Mouse (Mus musculus) limb, embryonic 10.5 days (tissue): ENCODE results near the gene Senp2. TPM values are rescaled to one million over a fixed set of nuclear protein-coding genes. Genes with fewer than 3 reads are reported as not detected.

ENCODE experiments used
- DNase-seq: peaks from one replicate; pipeline ENCODE4 v3.0.0-alpha.2; 2017; ENCODE audit warnings: low spot score
- H3K27ac ChIP-seq: fragments of 300-500 bp; sonication (generic); 2 replicates; pipeline ENCODE4 v1.5.1; 2016; ENCODE audit warnings: mild to moderate bottlenecking
- H3K27me3 ChIP-seq: fragments of 300-500 bp; sonication (generic); 2 replicates; pipeline ENCODE4 v1.6.1; 2016; ENCODE audit warnings: low read depth, mild to moderate bottlenecking; ENCODE audit not compliant: poor library complexity, severe bottlenecking
- H3K36me3 ChIP-seq: fragments of 300-500 bp; sonication (generic); 2 replicates; pipeline ENCODE4 v1.6.1; 2016; ENCODE audit warnings: mild to moderate bottlenecking, moderate library complexity
- H3K4me1 ChIP-seq: fragments of 300-500 bp; sonication (generic); 2 replicates; pipeline ENCODE4 v1.6.1; 2016
- H3K4me3 ChIP-seq: fragments of 300-500 bp; sonication (generic); 2 replicates; pipeline ENCODE4 v1.5.1; 2016; ENCODE audit warnings: mild to moderate bottlenecking, moderate library complexity
- H3K9me3 ChIP-seq: fragments of 300-500 bp; sonication (generic); replicated peaks from 2 replicates; pipeline ENCODE4 v1.6.1; 2016; ENCODE audit warnings: mild to moderate bottlenecking
- WGBS: fragments of 180-500 bp; shearing (Covaris S2); methylation state at CpG from one replicate; pipeline ENCODE4 v1.1.7; 2016; 5-methylcytosine and 5-hydroxymethylcytosine counted together
- polyA plus RNA-seq: library from polyadenylated mRNA; unstranded; fragments of >200 nt; fragmentation: Nextera tagmentation; extraction: Ambion mirVana; gene quantifications from 2 replicates; pipeline ENCODE4 v1.2.1, GENCODE M21; 2016

Senp2 gene
- polyA plus RNA-seq, 1 experiment from 2014 or later: 74.9 TPM

DNA sequence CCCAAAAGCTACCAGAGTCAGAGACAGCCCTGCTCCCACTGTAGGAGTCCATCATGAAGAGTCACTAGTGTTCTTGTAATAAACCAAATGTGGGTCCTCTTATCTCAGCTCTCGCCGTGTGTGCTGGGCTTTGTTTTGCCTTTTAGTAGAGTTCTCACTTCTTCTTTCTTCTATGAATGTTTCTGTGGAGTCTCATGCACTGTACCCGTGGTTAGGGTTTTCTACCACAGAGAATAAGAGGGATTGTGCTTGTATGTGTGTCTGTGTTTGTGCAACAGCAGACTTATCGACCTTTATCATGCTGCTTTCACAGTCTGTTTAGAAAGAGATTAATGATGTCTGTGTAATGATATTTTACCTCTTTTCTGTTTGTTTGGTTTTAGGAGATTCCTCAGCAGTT is 34.5 kb downstream of the Senp2 start:
- DNase-seq: no peak
- Histone ChIP-seq H3K36me3 (peaks cover 95% of the 10 kb centered on the region), H3K9me3 (no peaks in the 10 kb centered on the region), H3K27ac (no peak overlapping the region), H3K4me1 (no peaks in the 10 kb centered on the region), H3K27me3 (no peaks in the 10 kb centered on the region), H3K4me3 (no peak overlapping the region)
- WGBS: 91% methylated on average over 4 of the region's 4 CpGs

DNA sequence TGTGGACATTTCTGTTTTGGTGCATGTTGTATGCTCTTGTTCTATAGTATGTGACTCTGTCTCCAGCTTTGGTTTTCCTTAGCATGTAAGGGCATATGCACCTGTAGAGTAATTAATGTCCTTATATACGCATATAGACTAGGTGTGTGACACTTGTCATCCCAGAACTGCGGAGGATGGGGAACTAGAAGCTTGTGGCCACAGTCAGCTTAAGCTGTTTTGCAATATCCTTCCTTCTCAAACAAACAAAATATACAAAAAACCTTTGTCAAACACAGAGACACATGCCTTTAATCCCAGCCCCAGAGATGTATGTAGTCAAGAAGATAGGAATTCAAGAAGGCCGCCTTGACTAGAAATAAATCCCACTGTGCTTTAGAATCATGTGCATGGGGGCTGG is 36.6 kb downstream of the Senp2 start:
- peaks cover 83% of the 10 kb centered on the region for H3K36me3 ChIP-seq
- no peak overlapping the region for H3K4me3 ChIP-seq
- DNase-seq: no peak
- H3K27ac ChIP-seq: no peak overlapping the region
- H3K27me3 ChIP-seq: no peaks in the 10 kb centered on the region
- H3K9me3 ChIP-seq: no peaks in the 10 kb centered on the region
- 96% methylated on average over 3 of the region's 3 CpGs for WGBS
- H3K4me1 ChIP-seq: no peaks in the 10 kb centered on the region

DNA sequence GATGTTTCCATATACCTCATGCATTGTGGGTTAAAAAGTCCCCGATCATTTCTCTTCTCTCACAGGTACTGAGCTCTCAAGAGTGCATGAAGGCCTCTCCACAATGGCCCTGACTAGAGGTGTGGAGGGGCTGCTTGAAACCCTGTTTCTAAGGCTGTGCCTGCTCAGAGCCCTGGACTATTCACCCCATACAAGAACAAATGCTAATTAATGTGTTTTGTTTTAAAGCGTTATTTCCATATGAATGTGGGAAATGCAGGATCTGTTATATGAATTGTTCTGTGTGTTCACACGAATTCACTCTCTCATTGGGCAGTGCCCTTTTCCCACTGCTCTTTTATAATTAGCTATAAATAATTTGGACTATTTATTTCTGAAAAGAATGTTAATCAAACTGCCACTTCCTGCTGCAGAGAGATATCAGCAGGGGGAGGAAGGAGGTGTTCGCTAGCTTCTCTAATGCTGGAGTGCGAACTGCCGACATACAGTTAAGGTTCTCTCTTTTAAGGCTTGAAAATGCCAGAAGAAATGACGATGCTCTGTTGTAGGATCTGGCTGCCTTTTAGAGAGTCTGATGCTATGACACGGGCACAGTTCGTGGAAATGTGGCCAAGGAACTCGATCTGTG is 37.6 kb downstream of the Senp2 start:
- H3K36me3 ChIP-seq: peaks cover 77% of the 10 kb centered on the region
- WGBS: 93% methylated on average over 10 of the region's 10 CpGs

DNA sequence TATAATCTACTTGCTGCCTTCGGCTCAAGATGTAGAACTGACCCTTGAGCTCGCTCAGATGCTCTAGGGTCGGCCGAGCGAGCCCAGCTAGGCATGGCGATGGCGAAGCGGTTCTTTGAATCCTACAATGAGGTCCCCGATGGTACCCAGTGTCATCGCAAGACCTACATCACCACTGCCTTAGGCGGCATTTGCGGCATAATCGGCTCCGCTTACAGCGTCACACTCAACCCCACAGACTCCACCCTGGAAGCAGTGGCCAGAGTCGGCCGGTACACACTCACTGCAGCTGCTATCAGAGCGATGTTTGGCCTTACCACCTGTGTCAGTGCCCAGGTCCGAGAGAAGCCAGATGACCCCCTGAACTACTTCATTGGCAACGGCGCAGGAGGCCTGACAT is 44.1 kb downstream of the Senp2 start:
- DNase-seq: no peak
- Histone ChIP-seq H3K4me1 (no peaks in the 10 kb centered on the region), H3K4me3 (no peak overlapping the region), H3K27me3 (no peaks in the 10 kb centered on the region), H3K9me3 (no peaks in the 10 kb centered on the region), H3K27ac (no peak overlapping the region), H3K36me3 (peaks cover 46% of the 10 kb centered on the region)
- 93% methylated on average over 21 of the region's 21 CpGs for WGBS

More for the DNA sequence above, 37.6 kb downstream of the Senp2 start:
- H3K27ac ChIP-seq: no peak overlapping the region
- H3K4me1 ChIP-seq: no peaks in the 10 kb centered on the region
- no peak overlapping the region for H3K4me3 ChIP-seq
- no peaks in the 10 kb centered on the region for H3K27me3 ChIP-seq
- no peaks in the 10 kb centered on the region for H3K9me3 ChIP-seq
- no peak for DNase-seq

DNA sequence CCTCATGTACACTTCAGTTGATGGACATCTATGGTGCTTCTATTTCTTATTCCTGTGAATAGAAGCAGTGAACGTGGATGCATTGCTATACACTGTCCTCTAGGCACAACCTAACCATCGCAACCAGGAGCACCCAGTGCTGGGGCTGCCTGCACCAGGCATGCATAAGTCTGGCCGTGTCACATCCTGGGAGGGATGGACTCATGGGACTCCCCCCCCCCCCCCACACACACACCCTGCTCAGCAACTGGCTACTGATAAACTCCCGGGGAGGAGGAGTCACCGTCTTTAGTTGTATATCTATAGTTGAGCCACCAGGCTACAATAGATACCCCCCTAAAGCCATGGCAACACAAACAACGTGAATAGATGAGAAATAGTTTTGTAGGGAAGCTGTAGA is 48.2 kb downstream of the Senp2 start:
- no peak for DNase-seq
- Histone ChIP-seq H3K4me1 (no peaks in the 10 kb centered on the region), H3K9me3 (no peaks in the 10 kb centered on the region), H3K36me3 (peaks cover 70% of the 10 kb centered on the region), H3K27me3 (no peaks in the 10 kb centered on the region), H3K27ac (no peak overlapping the region), H3K4me3 (no peak overlapping the region)
- 93% methylated on average over 6 of the region's 6 CpGs for WGBS

DNA sequence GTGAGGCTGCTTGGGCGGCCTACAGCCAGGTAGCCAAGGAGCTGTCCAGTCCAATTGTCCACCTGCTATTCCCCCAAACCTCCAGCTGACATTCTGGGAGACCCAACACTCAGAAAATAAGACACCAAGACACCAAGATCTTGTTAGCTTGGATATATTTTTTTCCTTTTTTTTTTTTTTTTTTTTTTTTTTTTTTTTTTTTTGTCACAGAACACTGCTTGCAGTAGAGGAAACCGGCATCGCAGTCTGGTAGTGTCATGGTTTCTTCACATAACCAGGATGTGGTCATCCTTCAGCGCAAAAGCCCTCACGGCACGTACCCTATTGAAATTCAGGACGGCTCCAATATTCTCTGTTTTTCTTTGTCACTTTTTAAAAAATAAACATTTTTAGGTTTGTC is 49.6 kb downstream of the Senp2 start:
- peaks cover 79% of the 10 kb centered on the region for H3K36me3 ChIP-seq
- H3K27ac ChIP-seq: no peak overlapping the region
- H3K4me3 ChIP-seq: no peak overlapping the region
- H3K9me3 ChIP-seq: no peaks in the 10 kb centered on the region
- H3K4me1 ChIP-seq: no peaks in the 10 kb centered on the region
- 94% methylated on average over 7 of the region's 7 CpGs for WGBS
- no peaks in the 10 kb centered on the region for H3K27me3 ChIP-seq
- no peak for DNase-seq

DNA sequence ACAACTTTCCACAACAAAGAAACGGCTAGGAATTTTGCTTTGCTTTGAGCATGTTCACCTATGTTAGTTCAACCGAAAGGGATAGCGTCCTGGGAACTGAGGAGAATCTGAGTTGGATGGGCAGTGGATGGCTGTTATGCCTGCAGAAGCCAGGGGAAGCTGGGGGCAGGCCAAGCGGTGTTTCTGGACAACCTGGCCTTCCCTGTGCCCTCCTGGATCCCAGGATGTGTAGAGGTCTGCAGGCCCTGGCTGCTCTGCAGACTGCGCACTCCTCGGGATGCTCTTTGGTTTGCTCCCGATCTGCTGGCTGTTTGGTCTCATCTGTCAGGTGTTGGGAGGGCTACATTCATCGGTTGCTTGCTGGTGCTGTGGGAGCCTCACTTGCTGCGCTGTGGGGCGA is 51.1 kb downstream of the Senp2 start:
- Histone ChIP-seq H3K36me3 (peaks cover 87% of the 10 kb centered on the region), H3K4me1 (no peaks in the 10 kb centered on the region), H3K27me3 (no peaks in the 10 kb centered on the region), H3K9me3 (no peaks in the 10 kb centered on the region), H3K4me3 (no peak overlapping the region), H3K27ac (no peak overlapping the region)
- 94% methylated on average over 10 of the region's 10 CpGs for WGBS
- no peak for DNase-seq

DNA sequence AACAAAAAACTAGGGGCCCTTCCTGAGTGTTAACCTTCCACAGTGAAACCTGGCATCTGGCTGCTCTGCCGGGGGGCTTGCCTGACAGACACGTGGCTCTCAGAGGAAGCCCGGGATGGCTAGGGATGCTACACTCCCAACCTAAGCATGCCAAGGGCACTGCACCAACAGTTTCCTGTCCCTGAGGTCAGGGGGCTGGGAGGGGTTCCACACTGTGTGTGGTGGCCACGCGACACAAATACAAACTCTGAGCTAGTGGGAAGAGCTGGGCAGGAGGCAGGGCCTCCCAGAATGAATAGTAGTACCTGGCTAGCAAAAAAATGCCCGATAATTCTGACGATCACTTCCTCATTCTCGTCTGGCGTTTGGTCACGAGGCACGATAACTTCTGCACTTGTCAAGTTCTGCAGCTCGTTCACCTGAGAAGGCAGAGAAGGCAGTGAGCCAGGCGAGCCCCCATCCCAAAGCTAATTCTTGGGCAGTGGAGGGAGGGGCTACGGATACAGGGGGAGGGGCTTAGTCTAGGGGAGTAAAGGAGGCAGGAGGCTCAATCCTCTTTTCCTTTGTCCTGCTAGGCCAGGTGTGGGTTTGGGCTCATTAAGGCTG is 52.4 kb downstream of the Senp2 start:
- Histone ChIP-seq H3K36me3 (peaks cover 98% of the 10 kb centered on the region), H3K9me3 (no peaks in the 10 kb centered on the region), H3K4me1 (no peaks in the 10 kb centered on the region), H3K27me3 (no peaks in the 10 kb centered on the region), H3K27ac (no peak overlapping the region), H3K4me3 (no peak overlapping the region)
- DNase-seq: no peak
- 88% methylated on average over 14 of the region's 14 CpGs for WGBS

DNA sequence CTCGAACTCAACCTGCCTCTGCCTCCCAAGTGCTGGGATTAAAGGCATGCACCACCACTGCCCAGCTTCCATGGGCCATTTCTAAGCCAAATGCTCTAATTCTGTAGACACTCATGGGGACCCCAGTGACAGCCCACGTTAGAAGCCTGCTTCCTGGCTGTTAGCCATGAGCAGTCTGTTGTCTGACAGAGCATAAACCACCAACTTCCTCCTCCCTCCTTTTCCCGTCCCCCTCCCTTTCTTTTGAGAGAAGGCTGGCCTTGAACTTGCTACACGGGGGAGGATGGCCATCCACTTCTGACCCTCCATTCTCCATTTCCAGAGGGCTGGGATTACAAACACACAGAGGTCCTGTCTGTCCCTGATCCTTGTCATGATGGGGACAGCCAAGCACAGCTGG is 53.0 kb downstream of the Senp2 start:
- Histone ChIP-seq H3K4me1 (no peaks in the 10 kb centered on the region), H3K27ac (no peak overlapping the region), H3K9me3 (no peaks in the 10 kb centered on the region), H3K27me3 (no peaks in the 10 kb centered on the region), H3K4me3 (no peak overlapping the region), H3K36me3 (peaks cover 98% of the 10 kb centered on the region)
- WGBS: 88% methylated on average over 4 of the region's 4 CpGs
- DNase-seq: no peak

DNA sequence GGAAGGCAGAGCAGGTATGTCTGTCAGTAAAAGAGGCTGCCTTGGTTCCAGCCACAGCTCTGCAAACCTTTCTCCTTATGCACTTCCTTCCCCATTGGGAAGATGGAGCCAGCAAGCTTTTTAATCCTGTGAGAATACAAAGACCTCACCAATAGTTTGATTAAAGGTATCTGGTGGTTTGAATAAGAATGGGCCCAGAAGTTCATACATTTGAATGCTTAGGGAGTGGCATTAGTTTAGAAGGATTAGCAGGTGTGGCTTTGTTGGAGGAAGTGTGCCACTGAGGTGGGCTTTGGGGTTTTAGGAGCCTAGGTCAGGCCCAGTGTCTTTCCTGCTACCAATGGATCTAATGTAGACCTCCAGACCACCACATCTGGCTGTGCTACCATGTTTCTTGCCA is 56.3 kb downstream of the Senp2 start:
- no peaks in the 10 kb centered on the region for H3K4me1 ChIP-seq
- no peaks in the 10 kb centered on the region for H3K9me3 ChIP-seq
- peaks cover 100% of the 10 kb centered on the region for H3K36me3 ChIP-seq
- H3K27me3 ChIP-seq: no peaks in the 10 kb centered on the region
- H3K4me3 ChIP-seq: no peak overlapping the region
- DNase-seq: no peak
- H3K27ac ChIP-seq: no peak overlapping the region

DNA sequence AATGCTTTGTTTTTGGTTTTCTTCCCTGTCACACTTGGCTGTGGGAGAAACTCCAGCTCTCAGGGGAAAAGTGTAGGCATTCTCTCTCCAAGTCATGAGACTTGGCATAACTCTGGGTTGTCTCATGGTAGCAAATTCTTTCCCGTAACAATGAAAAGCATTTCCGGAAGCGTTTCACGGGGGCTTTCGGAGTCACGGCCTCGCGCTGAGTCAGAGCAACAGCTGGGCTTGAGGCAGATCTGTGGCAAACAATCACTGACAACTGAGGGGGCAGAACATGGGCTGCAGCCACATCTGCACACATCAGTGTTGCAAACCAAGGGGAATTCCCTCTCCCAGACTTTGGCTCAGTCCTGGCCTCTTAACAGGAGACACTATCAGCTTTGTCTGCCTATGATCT is 58.1 kb downstream of the Senp2 start:
- H3K36me3 ChIP-seq: peaks cover 100% of the 10 kb centered on the region
- H3K4me1 ChIP-seq: no peaks in the 10 kb centered on the region
- DNase-seq: no peak
- H3K27me3 ChIP-seq: no peaks in the 10 kb centered on the region
- no peak overlapping the region for H3K4me3 ChIP-seq
- H3K27ac ChIP-seq: no peak overlapping the region
- no peaks in the 10 kb centered on the region for H3K9me3 ChIP-seq
- WGBS: 97% methylated on average over 8 of the region's 8 CpGs

DNA sequence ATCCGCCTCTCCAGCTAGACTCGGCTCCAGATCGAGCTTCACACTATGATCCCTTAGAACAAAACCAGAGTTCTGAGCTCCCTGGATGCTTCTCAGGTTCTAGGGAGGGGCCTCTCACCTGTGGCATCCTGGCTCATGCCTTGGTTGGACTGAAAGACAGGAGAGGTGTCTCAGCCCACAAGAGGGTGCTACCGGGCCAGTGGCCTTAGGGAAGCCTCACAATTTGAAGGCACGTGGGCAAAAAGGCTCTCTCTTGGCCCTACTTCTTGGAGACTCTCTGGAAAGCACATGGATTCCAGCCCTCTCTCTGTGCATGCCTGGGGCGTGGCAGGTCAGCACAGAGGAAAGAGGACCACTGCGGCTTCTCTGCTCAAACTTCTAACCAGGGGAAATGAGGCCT is 62.1 kb downstream of the Senp2 start:
- Histone ChIP-seq H3K36me3 (peaks cover 98% of the 10 kb centered on the region), H3K27me3 (no peaks in the 10 kb centered on the region), H3K4me3 (no peak overlapping the region), H3K9me3 (no peaks in the 10 kb centered on the region), H3K4me1 (no peaks in the 10 kb centered on the region), H3K27ac (no peak overlapping the region)
- DNase-seq: no peak
- WGBS: 87% methylated on average over 7 of the region's 7 CpGs

DNA sequence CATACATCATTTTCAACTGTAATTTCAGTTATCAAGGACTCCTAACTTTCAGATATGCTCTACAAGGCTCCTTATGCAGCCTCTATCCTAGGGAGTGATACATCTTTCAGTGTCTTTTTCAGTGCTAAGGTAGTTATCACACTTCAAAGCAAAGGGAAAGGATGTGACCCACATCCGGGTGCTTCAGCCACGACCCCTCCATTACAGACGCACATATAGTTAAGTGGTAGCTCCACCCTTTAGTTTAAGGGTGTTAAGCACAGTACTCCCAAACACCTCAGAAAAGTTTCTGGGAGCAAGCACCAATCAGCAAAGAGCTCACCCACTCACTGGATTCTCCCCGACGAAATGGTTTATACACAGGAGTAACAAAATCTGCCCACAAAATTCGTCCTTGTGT is 65.8 kb downstream of the Senp2 start:
- no peaks in the 10 kb centered on the region for H3K27me3 ChIP-seq
- DNase-seq: no peak
- peaks cover 98% of the 10 kb centered on the region for H3K36me3 ChIP-seq
- H3K27ac ChIP-seq: no peak overlapping the region
- no peaks in the 10 kb centered on the region for H3K4me1 ChIP-seq
- WGBS: 75% methylated on average over 6 of the region's 6 CpGs
- H3K4me3 ChIP-seq: no peak overlapping the region
- no peaks in the 10 kb centered on the region for H3K9me3 ChIP-seq
